Mouse (Mus musculus) brain, embryonic 14.5 days (tissue): ENCODE measurements around the gene Eepd1.

Experiments used
- CTCF ChIP-seq: fragments of 200-500 bp; IDR thresholded peaks from 2 replicates; pipeline ENCODE4 v1.5.1; 2012; ENCODE audit warnings: inconsistent platforms, mild to moderate bottlenecking, moderate library complexity, borderline replicate concordance; ENCODE audit not compliant: insufficient read depth, insufficient read length; ENCODE audit errors: extremely low read depth
- POLR2A ChIP-seq: fragments of 200-500 bp; IDR thresholded peaks from 2 replicates; pipeline ENCODE4 v1.6.1; 2012; ENCODE audit warnings: mild to moderate bottlenecking, inconsistent platforms, borderline replicate concordance; ENCODE audit not compliant: poor library complexity, insufficient read depth, insufficient read length, severe bottlenecking; ENCODE audit errors: extremely low read depth

GRCm38 (mm10) chr9:25573753-25574152 lies 92.4 kb downstream of the Eepd1 start:
- TF ChIP-seq CTCF (no peak), POLR2A (no peak)
